Mouse (Mus musculus) thymus, adult 2 months (tissue): ENCODE results near the gene Grn.

Source experiments
- CTCF ChIP-seq: fragments of 200-500 bp; IDR thresholded peaks from 2 replicates; pipeline ENCODE4 v1.5.1; 2012; ENCODE audit warnings: mild to moderate bottlenecking, control low read depth, low read length, moderate library complexity, borderline replicate concordance; ENCODE audit not compliant: control insufficient read depth, poor library complexity, insufficient read depth; ENCODE audit errors: extremely low read depth
- POLR2A ChIP-seq: fragments of 200-500 bp; IDR thresholded peaks from 2 replicates; pipeline ENCODE4 v1.6.1; 2012; ENCODE audit warnings: mild to moderate bottlenecking, low read length, control low read depth, moderate library complexity; ENCODE audit not compliant: control insufficient read depth, poor library complexity, insufficient read depth; ENCODE audit errors: extremely low read depth

DNA sequence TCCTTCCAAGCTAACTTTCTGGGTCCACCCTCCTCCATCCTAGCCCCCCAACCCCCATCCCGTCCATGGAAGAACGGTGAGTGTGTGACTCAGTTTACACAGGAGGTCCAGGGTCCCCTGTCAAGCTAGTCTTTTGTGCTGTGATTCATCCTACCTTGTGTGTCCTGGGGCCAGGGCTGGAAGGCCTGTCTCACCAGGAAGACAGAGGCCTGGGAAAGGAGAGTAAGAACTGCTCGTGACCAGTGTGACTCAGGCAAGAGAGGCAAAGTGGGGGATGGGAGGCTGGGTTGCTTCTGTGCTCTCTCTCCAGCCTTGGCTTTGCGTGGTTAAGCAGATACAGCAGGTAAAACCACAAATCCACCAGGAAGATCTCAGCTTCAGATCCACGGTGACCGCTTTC is 5.4 kb upstream of the Grn start:
- TF ChIP-seq POLR2A: no peak
- TF ChIP-seq CTCF: no peak
